In genomic region chr1:75379196-75379595, GRCm38 (mm10) we compare ENCODE assay signal across 28 mouse cellular contexts. TPM values are rescaled to one million over a fixed set of nuclear protein-coding genes. Genes with fewer than 3 reads are reported as not detected.
DNase-seq lines count a peak whose midpoint lies in the region; ATAC-seq and TF ChIP-seq lines count a peak whose summit lies in the region.
"Had no signal": no experiment of that assay in that cellular context is flagged by ENCODE, and none has a peak within 500 bp of the region (broad histone marks: within the 10 kb centered on the region; RNA-seq: fewer than 3 reads in every experiment).

No protein-coding gene starts in this region.

- no peak for ATAC-seq in heart, embryonic 14.5 days (ENCODE audit: insufficient number of reproducible peaks, insufficient read depth, low FRiP score, low read depth)
- ATAC-seq: CD4-positive, CD25-positive, alpha-beta regulatory T cell, adult 4 months; forebrain, embryonic 16.5 days; hindbrain, embryonic 16.5 days; intestine, embryonic 16.5 days; midbrain, embryonic 15.5 days had no signal

- 0 out of 2 replicates have a peak overlapping the region, but pooled peaks have one; percentile 30 for H3K9ac ChIP-seq in heart, embryonic 14.5 days (ENCODE audit: low read length)
- H3K9ac ChIP-seq in MEL (ENCODE audit: control insufficient read depth, low read depth, low read length, poor library complexity, severe bottlenecking): no peak overlapping the region
- H3K9ac ChIP-seq: liver, embryonic 15.5 days; lung, embryonic 14.5 days; midbrain, embryonic 15.5 days; neural tube, embryonic 15.5 days; stomach, embryonic 15.5 days had no signal

- 52% methylated on average over 2 of the region's 2 CpGs for WGBS in heart, embryonic 14.5 days
- 74% methylated on average over 2 of the region's 2 CpGs for WGBS in limb, embryonic 10.5 days

- H3K4me3 ChIP-seq in gastrocnemius, adult 2 months: peak overlapping the region; percentile 78
- H3K4me3 ChIP-seq in heart, embryonic 14.5 days (ENCODE audit: control insufficient read depth in 1 of 2, insufficient read depth in 1 of 2, low read depth in 1 of 2, low read length in 2 of 2): no peak overlapping the region
- H3K4me3 ChIP-seq in MEL (ENCODE audit: control insufficient read depth in 1 of 2, insufficient read depth in 1 of 2, low read depth in 2 of 2, low read length in 2 of 2): no peak overlapping the region
- no peak overlapping the region for H3K4me3 ChIP-seq in limb, embryonic 10.5 days
- H3K4me3 ChIP-seq: erythroblast, embryonic 14.5 days; liver, embryonic 15.5 days; midbrain, embryonic 10.5 days; midbrain, embryonic 15.5 days; neural tube, embryonic 15.5 days; stomach, embryonic 15.5 days had no signal

- no peak for TF ChIP-seq POLR2A in MEL (IDR thresholded peaks at IDR 0.05; ENCODE audit: control insufficient read depth in 1 of 2, insufficient read depth in 1 of 2, low read depth in 1 of 2, low read length in 2 of 2, poor library complexity in 1 of 2)

- no peaks in the 10 kb centered on the region for H3K9me3 ChIP-seq in heart, embryonic 14.5 days (ENCODE audit: control insufficient read depth, low read length)
- no peaks in the 10 kb centered on the region for H3K9me3 ChIP-seq in MEL (replicated peaks; ENCODE audit: insufficient read depth, low read length)
- no peaks in the 10 kb centered on the region for H3K9me3 ChIP-seq in limb, embryonic 10.5 days (replicated peaks)
- H3K9me3 ChIP-seq: liver, embryonic 15.5 days; midbrain, embryonic 10.5 days; midbrain, embryonic 15.5 days; neural tube, embryonic 15.5 days; stomach, embryonic 15.5 days had no signal

- peaks cover 37 to 64% of the 10 kb centered on the region in 2 experiments for H3K4me1 ChIP-seq in heart, embryonic 14.5 days (ENCODE audit: control insufficient read depth in 2 of 2, insufficient read depth in 2 of 2, low read length in 2 of 2)
- H3K4me1 ChIP-seq in MEL (ENCODE audit: control insufficient read depth in 1 of 2, insufficient read depth in 2 of 2, low read length in 2 of 2): peaks cover 5 to 19% of the 10 kb centered on the region in 2 experiments
- H3K4me1 ChIP-seq in limb, embryonic 10.5 days: peaks cover 67% of the 10 kb centered on the region

- H3K79me2 ChIP-seq in MEL (ENCODE audit: control insufficient read depth, insufficient read depth, low read length, poor library complexity): no peaks in the 10 kb centered on the region; the same call in 1 of the 2 replicates

- no peak for TF ChIP-seq CTCF in gastrocnemius, adult 2 months (IDR thresholded peaks at IDR 0.05)
- no peak for TF ChIP-seq CTCF in MEL (IDR thresholded peaks at IDR 0.05 in 2 of 3, conservative IDR thresholded peaks at IDR 0.05 in 1 of 3; ENCODE audit: control insufficient read depth in 1 of 3, insufficient read depth in 1 of 3, low read depth in 2 of 3, low read length in 3 of 3, poor library complexity in 1 of 3, severe bottlenecking in 1 of 3)

- no peak overlapping the region for H3K4me2 ChIP-seq in heart, embryonic 14.5 days (ENCODE audit: low read length)
- H3K4me2 ChIP-seq: liver, embryonic 15.5 days; lung, embryonic 14.5 days; midbrain, embryonic 15.5 days; neural tube, embryonic 15.5 days; stomach, embryonic 15.5 days had no signal

- TF ChIP-seq RAD21 in MEL (IDR thresholded peaks at IDR 0.05; ENCODE audit: low read depth, low read length): no peak

- intact Hi-C loops in gastrocnemius, adult 2 months (cut with DNase I): no loop called here

- DNase-seq in gastrocnemius, adult 2 months: peak; percentile 60
- no peak for DNase-seq in gastrocnemius, postnatal 4 days (ENCODE audit: low spot score in 2 of 2)
- DNase-seq in heart, adult 8-10 months (ENCODE audit: low spot score): no peak
- DNase-seq in MEL (ENCODE audit: low read depth, low spot score): peak; percentile 62
- no peak for DNase-seq in limb, embryonic 10.5 days (ENCODE audit: low spot score)
- no peak for DNase-seq in lung, postnatal 10 days
- DNase-seq: adrenal gland, adult 2 months; adrenal gland, postnatal 36 days; kidney, adult 8-10 months; kidney, postnatal 4 days; layer of hippocampus, postnatal 36 days; left cerebral cortex, postnatal 4 days; lung, embryonic 14.5 days; retina, postnatal 1 day; right cerebral cortex, postnatal 14 days had no signal

- no peaks in the 10 kb centered on the region; the same call in 1 of the 2 replicates for H3K36me3 ChIP-seq in heart, embryonic 14.5 days (ENCODE audit: control insufficient read depth, insufficient read depth, low read length)
- H3K36me3 ChIP-seq in MEL (ENCODE audit: control insufficient read depth in 1 of 2, insufficient read depth in 2 of 2, low read length in 2 of 2): peaks cover 0 to 11% of the 10 kb centered on the region in 2 experiments; a peak in 2 of 4 replicates
- H3K36me3 ChIP-seq in limb, embryonic 10.5 days: 0 out of 2 replicates have a peak, but pooled peaks cover under 1% of the 10 kb centered on the region
- H3K36me3 ChIP-seq: liver, embryonic 15.5 days; midbrain, embryonic 10.5 days; midbrain, embryonic 15.5 days; neural tube, embryonic 15.5 days; stomach, embryonic 15.5 days had no signal

- H3K27ac ChIP-seq in gastrocnemius, adult 2 months: peak overlapping the region; percentile 99
- H3K27ac ChIP-seq in heart, embryonic 14.5 days (replicated peaks in 1 of 2; ENCODE audit: control insufficient read depth in 1 of 2, insufficient read depth in 1 of 2, low read depth in 2 of 2, low read length in 2 of 2): peak overlapping the region in 1 of 2 experiments; percentile 89; a peak in 2 of 4 replicates
- no peak overlapping the region for H3K27ac ChIP-seq in MEL (ENCODE audit: control insufficient read depth, low read depth, low read length)
- 0 out of 2 replicates have a peak overlapping the region, but pooled peaks have one; percentile 19 for H3K27ac ChIP-seq in limb, embryonic 10.5 days
- H3K27ac ChIP-seq: kidney, postnatal 0 days; liver, embryonic 15.5 days; midbrain, embryonic 10.5 days; midbrain, embryonic 15.5 days; neural tube, embryonic 15.5 days; stomach, embryonic 15.5 days had no signal

- TF ChIP-seq EP300 in MEL (IDR thresholded peaks at IDR 0.05; ENCODE audit: low read depth in 1 of 2, low read length in 2 of 2): no peak

- peaks cover 3% of the 10 kb centered on the region; the same call in 1 of the 2 replicates for H3K27me3 ChIP-seq in heart, embryonic 14.5 days (ENCODE audit: control insufficient read depth, insufficient read depth, low read length)
- no peaks in the 10 kb centered on the region for H3K27me3 ChIP-seq in MEL (ENCODE audit: control insufficient read depth in 1 of 2, insufficient read depth in 2 of 2, low read length in 2 of 2)
- peaks cover 47% of the 10 kb centered on the region for H3K27me3 ChIP-seq in limb, embryonic 10.5 days (ENCODE audit: low read depth, poor library complexity, severe bottlenecking)

TF ChIP-seq in MEL, 35 proteins besides CTCF, POLR2A, EP300 and RAD21:
- TF ChIP-seq HCFC1 (IDR thresholded peaks at IDR 0.05; ENCODE audit: low read depth, low read length): 0 out of 2 replicates have a peak, but pooled peaks have one; percentile 13
- no peak for TF ChIP-seq USF1 (IDR thresholded peaks at IDR 0.05; ENCODE audit: low read depth, low read length)
TF ChIP-seq in MEL: peak in this region for 1.

RNA-seq across cellular contexts. Expression of gene Speg, which starts 4.1 kb away (rescaled TPM):
- 100 to 1,000 TPM; 268 to 311 TPM for total RNA-seq in gastrocnemius, adult 2 months (2021)
- total RNA-seq in gastrocnemius, postnatal 4 days (2021): 100 to 1,000 TPM; 156 to 170 TPM
- polyA plus RNA-seq in heart, embryonic 14.5 days (2014; fragmentation: Nextera tagmentation; extraction: Ambion mirVana): 52.4 and 53.4 TPM in 2 replicates
- total RNA-seq in heart, adult 8-10 months (2022): 100 to 1,000 TPM; 131 to 145 (median 137) TPM
- total RNA-seq in MEL (2012; rRNA removed): 1.7 and 1.8 TPM in 2 replicates
- 1 to 10 TPM in 1 of 2 experiments, not detected in 1; 9.5 TPM for polyA plus RNA-seq in MEL (2012; ENCODE audit: insufficient read depth in 1 of 2, insufficient read length in 2 of 2, low read depth in 1 of 2, low replicate concordance in 2 of 2, missing spikeins in 1 of 2)
- polyA plus RNA-seq in limb, embryonic 10.5 days (2016; fragmentation: Nextera tagmentation; extraction: Ambion mirVana): 45.7 and 49.6 TPM in 2 replicates
- total RNA-seq: megakaryocyte progenitor cell, adult 5-6 weeks had no signal

RNA-seq across cellular contexts. Expression of gene Des, which starts 19.1 kb away (rescaled TPM):
- 1,000 to 10,000 TPM; 2,035 to 2,198 TPM for total RNA-seq in gastrocnemius, adult 2 months (2021)
- total RNA-seq in gastrocnemius, postnatal 4 days (2021): 1,000 to 10,000 TPM; 1,760 to 1,859 TPM
- polyA plus RNA-seq in heart, embryonic 14.5 days (2014; fragmentation: Nextera tagmentation; extraction: Ambion mirVana): 351 and 377 TPM in 2 replicates
- total RNA-seq in heart, adult 8-10 months (2022): 1,000 to 10,000 TPM; 1,263 to 1,551 (median 1,367) TPM
- total RNA-seq in MEL (2012; rRNA removed): 4.6 and 7.2 TPM in 2 replicates
- 1 to 10 TPM in 1 of 2 experiments, not detected in 1; 7.0 TPM for polyA plus RNA-seq in MEL (2012; ENCODE audit: insufficient read depth in 1 of 2, insufficient read length in 2 of 2, low read depth in 1 of 2, low replicate concordance in 2 of 2, missing spikeins in 1 of 2)
- polyA plus RNA-seq in limb, embryonic 10.5 days (2016; fragmentation: Nextera tagmentation; extraction: Ambion mirVana): 6.2 and 7.8 TPM in 2 replicates
- total RNA-seq: megakaryocyte progenitor cell, adult 5-6 weeks had no signal
- polyA plus RNA-seq: CD4-positive, CD25-positive, alpha-beta regulatory T cell, adult 4 months had no signal

RNA-seq across cellular contexts. Expression of gene Gmppa, which starts 56.5 kb away (rescaled TPM):
- total RNA-seq in gastrocnemius, adult 2 months (2021): 10 to 100 TPM; 41.1 to 42.7 TPM
- 10 to 100 TPM; 43.5 to 49.3 TPM for total RNA-seq in gastrocnemius, postnatal 4 days (2021)
- polyA plus RNA-seq in heart, embryonic 14.5 days (2014; fragmentation: Nextera tagmentation; extraction: Ambion mirVana): 53.3 and 71.9 TPM in 2 replicates
- total RNA-seq in heart, adult 8-10 months (2022): 10 to 100 TPM; 34.1 to 44.8 (median 40.8) TPM
- 63.8 and 65.0 TPM in 2 replicates for total RNA-seq in MEL (2012; rRNA removed)
- 100 to 1,000 TPM in 1 of 2 experiments, not detected in 1; 145 TPM for polyA plus RNA-seq in MEL (2012; ENCODE audit: insufficient read depth in 1 of 2, insufficient read length in 2 of 2, low read depth in 1 of 2, low replicate concordance in 2 of 2, missing spikeins in 1 of 2)
- 50.4 and 61.7 TPM in 2 replicates for polyA plus RNA-seq in limb, embryonic 10.5 days (2016; fragmentation: Nextera tagmentation; extraction: Ambion mirVana)

Comparison
In these comparisons a context has a peak if more than half of its experiments do, and no peak if none do; other contexts are left out.
1. DNase-seq: peak in gastrocnemius, adult 2 months (single experiment) and MEL (single experiment); none in gastrocnemius, postnatal 4 days (0 of 2), heart, adult 8-10 months (single experiment), limb, embryonic 10.5 days (single experiment) and lung, postnatal 10 days (single experiment).
2. RNA of gene Speg, which starts 4.1 kb away (total RNA-seq): 268 to 311 TPM in gastrocnemius, adult 2 months, 156 to 170 TPM in gastrocnemius, postnatal 4 days and 131 to 145 TPM in heart, adult 8-10 months; 1.7 to 1.8 TPM in MEL; every median in the first group is over 10 times any median in the second.
3. RNA of gene Des, which starts 19.1 kb away (total RNA-seq): 2,035 to 2,198 TPM in gastrocnemius, adult 2 months, 1,760 to 1,859 TPM in gastrocnemius, postnatal 4 days and 1,263 to 1,551 TPM in heart, adult 8-10 months; 4.6 to 7.2 TPM in MEL; every median in the first group is over 100 times any median in the second.